Mouse (Mus musculus): ENCODE results near the gene Zfp580.

GRCm38 (mm10) chr7:5031496-5031895 lies 19.8 kb upstream of the Zfp580 start:
- TF ChIP-seq CTCF (IDR thresholded peaks at IDR 0.05; ENCODE audit: low read depth), result no peak
- TF ChIP-seq EP300 (optimal IDR thresholded peaks at IDR 0.05), result no peak
